Mouse (Mus musculus): ENCODE measurements at regions not wholly inside any gene's neighbourhood (a gene's known extent, or its start where the extent isn't known, plus 50 kb on each side); places are given as distances from the start of the nearest gene placed in this dataset.

DNA sequence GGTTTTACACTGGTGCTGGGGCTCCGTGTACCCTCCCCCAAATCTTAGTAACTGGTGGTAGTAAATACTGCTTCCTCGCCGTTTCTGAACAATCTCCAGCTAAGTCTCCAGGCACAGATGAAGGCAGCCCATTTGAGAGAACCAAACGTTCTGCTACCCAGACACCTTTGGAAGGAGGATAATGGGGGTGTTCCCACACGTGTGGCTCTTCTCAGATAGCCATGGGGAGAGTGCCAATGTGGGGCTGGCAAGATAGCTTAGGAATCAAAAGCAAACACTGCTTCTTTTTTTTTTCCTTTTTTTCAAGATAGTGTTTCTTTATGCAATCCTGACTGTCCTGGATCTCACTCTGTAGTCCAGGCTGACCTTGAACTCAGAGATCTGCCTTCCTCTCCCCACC, 90.8 kb upstream of the Mrps10 start:
- no peak overlapping the region for H3K4me3 ChIP-seq (ENCODE audit: insufficient read depth, low read depth, low read length)
- no peak overlapping the region for H3K9ac ChIP-seq (ENCODE audit: low read depth, low read length)
- H3K4me1 ChIP-seq (ENCODE audit: control insufficient read depth, insufficient read depth, low read length) = 0 out of 2 replicates have a peak, but pooled peaks cover 2% of the 10 kb centered on the region
- no peak for DNase-seq (ENCODE audit: extremely low read depth, low read depth, low spot score)
- no peaks in the 10 kb centered on the region for H3K79me2 ChIP-seq (ENCODE audit: control insufficient read depth, insufficient read depth, low read length)
- WGBS = 77% methylated on average over 5 of the region's 5 CpGs
- TF ChIP-seq POLR2A (IDR thresholded peaks at IDR 0.05; ENCODE audit: extremely low read depth, insufficient read depth, low read length) = no peak
- TF ChIP-seq CTCF (IDR thresholded peaks at IDR 0.05; ENCODE audit: low read depth, low read length) = no peak
- H3K36me3 ChIP-seq (ENCODE audit: control insufficient read depth, insufficient read depth, low read length) = no peaks in the 10 kb centered on the region
- no peak overlapping the region for H3K27ac ChIP-seq (replicated peaks; ENCODE audit: insufficient read depth, low read depth, low read length)
- no peaks in the 10 kb centered on the region for H3K27me3 ChIP-seq (ENCODE audit: control insufficient read depth, insufficient read depth, low read length)

DNA sequence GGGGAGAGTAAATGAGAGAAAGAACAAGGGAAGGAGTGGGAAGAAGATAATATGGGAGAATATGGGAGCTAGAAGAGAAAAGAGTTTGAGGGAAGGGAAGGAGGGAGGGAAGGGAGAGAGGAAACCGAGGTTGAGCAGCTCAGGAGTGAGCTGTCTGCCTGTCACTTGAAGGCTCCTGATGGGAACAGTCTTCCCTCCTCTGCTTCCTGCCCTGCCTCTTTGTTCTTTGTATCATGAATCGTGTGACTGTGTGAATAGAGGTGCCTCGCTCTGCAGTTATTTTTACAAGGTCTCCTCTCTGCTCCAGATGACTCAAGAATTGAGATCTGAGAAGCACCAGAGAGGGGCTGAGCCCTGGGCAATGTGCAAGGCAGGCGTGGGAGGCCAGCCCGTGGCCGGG, 92.0 kb upstream of the Mrps10 start:
- Histone ChIP-seq H3K4me1 (ENCODE audit: control insufficient read depth, insufficient read depth, low read length) (0 out of 2 replicates have a peak, but pooled peaks cover 2% of the 10 kb centered on the region), H3K79me2 (ENCODE audit: control insufficient read depth, insufficient read depth, low read length) (no peaks in the 10 kb centered on the region), H3K27ac (replicated peaks; ENCODE audit: insufficient read depth, low read depth, low read length) (no peak overlapping the region), H3K36me3 (ENCODE audit: control insufficient read depth, insufficient read depth, low read length) (no peaks in the 10 kb centered on the region), H3K4me3 (ENCODE audit: insufficient read depth, low read depth, low read length) (no peak overlapping the region), H3K27me3 (ENCODE audit: control insufficient read depth, insufficient read depth, low read length) (no peaks in the 10 kb centered on the region), H3K9ac (ENCODE audit: low read depth, low read length) (no peak overlapping the region)
- no peak for TF ChIP-seq POLR2A (IDR thresholded peaks at IDR 0.05; ENCODE audit: extremely low read depth, insufficient read depth, low read length)
- TF ChIP-seq CTCF (IDR thresholded peaks at IDR 0.05; ENCODE audit: low read depth, low read length) = no peak
- WGBS = 89% methylated on average over 6 of the region's 6 CpGs
- DNase-seq (ENCODE audit: extremely low read depth, low read depth, low spot score) = no peak

DNA sequence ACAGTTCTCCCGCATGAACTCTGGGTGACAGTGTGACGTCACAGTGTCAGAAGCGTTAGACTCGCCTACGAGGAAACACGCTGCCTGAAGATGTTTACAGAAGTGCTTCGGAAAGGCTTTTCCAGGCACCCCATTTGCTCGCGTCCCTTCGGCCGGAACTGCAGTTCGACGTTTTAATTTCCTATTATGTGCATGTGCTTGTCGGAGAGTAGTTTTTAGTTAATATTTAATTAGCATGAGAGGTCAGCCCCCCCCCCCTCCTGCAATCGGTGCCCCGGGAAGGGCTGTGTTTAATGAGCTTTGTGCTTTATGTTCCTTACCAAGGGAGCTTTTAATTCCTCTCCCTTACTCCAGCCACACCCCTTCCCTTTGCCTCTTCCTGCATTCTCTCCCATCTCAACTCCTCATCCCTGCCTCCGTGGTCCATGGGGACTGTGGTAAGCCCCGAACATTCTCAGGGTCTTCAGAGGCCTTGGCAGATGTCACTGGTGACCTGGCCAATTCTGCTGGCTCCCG, 92.8 kb upstream of the Mrps10 start:
- WGBS = 56% methylated on average over 19 of the region's 19 CpGs
- H3K27me3 ChIP-seq (ENCODE audit: control insufficient read depth, insufficient read depth, low read length) = no peaks in the 10 kb centered on the region
- no peak for TF ChIP-seq CTCF (IDR thresholded peaks at IDR 0.05; ENCODE audit: low read depth, low read length)
- TF ChIP-seq POLR2A (IDR thresholded peaks at IDR 0.05; ENCODE audit: extremely low read depth, insufficient read depth, low read length) = no peak
- H3K79me2 ChIP-seq (ENCODE audit: control insufficient read depth, insufficient read depth, low read length) = no peaks in the 10 kb centered on the region
- no peaks in the 10 kb centered on the region for H3K36me3 ChIP-seq (ENCODE audit: control insufficient read depth, insufficient read depth, low read length)
- no peak overlapping the region for H3K4me3 ChIP-seq (ENCODE audit: insufficient read depth, low read depth, low read length)
- no peak overlapping the region for H3K9ac ChIP-seq (ENCODE audit: low read depth, low read length)
- peak; percentile 43 for DNase-seq (ENCODE audit: extremely low read depth, low read depth, low spot score)
- H3K27ac ChIP-seq (replicated peaks; ENCODE audit: insufficient read depth, low read depth, low read length) = no peak overlapping the region
- 0 out of 2 replicates have a peak, but pooled peaks cover 2% of the 10 kb centered on the region for H3K4me1 ChIP-seq (ENCODE audit: control insufficient read depth, insufficient read depth, low read length)

DNA sequence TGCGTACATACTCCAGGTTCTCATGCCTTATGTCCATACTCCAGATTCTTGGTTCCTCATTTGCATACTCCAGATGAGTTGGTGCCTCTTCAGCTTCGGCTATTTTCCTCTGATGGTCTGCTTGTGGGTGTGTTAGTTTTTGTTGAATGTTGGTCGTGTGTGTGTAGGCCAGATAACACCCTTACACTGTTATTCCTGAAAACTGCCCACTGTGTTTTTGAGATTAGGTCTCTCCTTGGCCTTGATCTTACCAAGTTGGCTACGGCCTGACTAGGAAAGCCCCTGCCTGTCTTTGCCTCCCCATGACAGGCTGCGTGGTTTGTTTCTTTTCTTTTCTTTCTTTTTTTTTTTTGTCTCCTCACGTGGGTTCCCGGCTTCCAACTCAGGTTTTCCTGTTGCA, 95.4 kb upstream of the Mrps10 start:
- 90% methylated on average over 7 of the region's 7 CpGs for WGBS
- Histone ChIP-seq H3K79me2 (ENCODE audit: control insufficient read depth, insufficient read depth, low read length) (no peaks in the 10 kb centered on the region), H3K27me3 (ENCODE audit: control insufficient read depth, insufficient read depth, low read length) (no peaks in the 10 kb centered on the region), H3K27ac (replicated peaks; ENCODE audit: insufficient read depth, low read depth, low read length) (no peak overlapping the region), H3K4me1 (ENCODE audit: control insufficient read depth, insufficient read depth, low read length) (0 out of 2 replicates have a peak, but pooled peaks cover 2% of the 10 kb centered on the region), H3K9ac (ENCODE audit: low read depth, low read length) (no peak overlapping the region), H3K36me3 (ENCODE audit: control insufficient read depth, insufficient read depth, low read length) (no peaks in the 10 kb centered on the region), H3K4me3 (ENCODE audit: insufficient read depth, low read depth, low read length) (no peak overlapping the region)
- TF ChIP-seq POLR2A (IDR thresholded peaks at IDR 0.05; ENCODE audit: extremely low read depth, insufficient read depth, low read length) = no peak
- TF ChIP-seq CTCF (IDR thresholded peaks at IDR 0.05; ENCODE audit: low read depth, low read length) = no peak
- DNase-seq (ENCODE audit: extremely low read depth, low read depth, low spot score) = no peak

DNA sequence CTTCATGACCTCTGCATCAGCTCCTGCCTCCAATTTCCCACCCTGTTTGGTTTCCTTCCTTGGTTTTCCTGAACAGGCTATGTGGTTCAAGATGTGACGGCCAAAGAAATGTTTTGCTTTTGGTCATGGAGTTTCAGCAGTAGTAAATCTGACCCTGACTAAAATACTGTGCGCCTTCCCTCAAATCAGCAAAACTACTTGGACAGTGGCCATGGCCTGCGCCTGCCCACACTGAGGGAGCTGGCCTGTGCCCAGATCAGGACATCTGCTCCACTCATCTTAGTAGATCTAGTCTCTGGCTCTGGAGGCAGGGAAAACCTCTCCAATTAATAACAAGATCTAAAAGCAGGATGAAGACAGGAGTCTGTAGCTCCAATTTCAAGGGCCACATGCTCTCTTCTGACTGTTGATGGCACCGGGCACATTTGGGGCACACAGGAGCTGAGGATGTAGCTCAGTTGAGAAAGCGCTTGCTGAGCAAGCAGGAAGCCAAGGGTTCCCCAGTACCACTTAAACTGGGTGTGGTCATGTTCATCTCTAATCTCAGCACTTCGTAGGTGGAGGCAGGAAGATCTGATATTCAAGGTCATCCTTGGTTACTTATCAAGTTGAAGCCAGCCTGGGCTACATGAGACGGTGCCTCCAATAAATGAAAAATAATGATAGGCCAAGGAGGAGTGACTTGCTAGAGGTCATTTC, 96.6 kb upstream of the Mrps10 start:
- 57% methylated on average over 7 of the region's 7 CpGs for WGBS
- TF ChIP-seq POLR2A (IDR thresholded peaks at IDR 0.05; ENCODE audit: extremely low read depth, insufficient read depth, low read length) (no peak), CTCF (IDR thresholded peaks at IDR 0.05; ENCODE audit: low read depth, low read length) (no peak)
- Histone ChIP-seq H3K4me3 (ENCODE audit: insufficient read depth, low read depth, low read length) (no peak overlapping the region), H3K36me3 (ENCODE audit: control insufficient read depth, insufficient read depth, low read length) (no peaks in the 10 kb centered on the region), H3K27ac (replicated peaks; ENCODE audit: insufficient read depth, low read depth, low read length) (no peak overlapping the region), H3K9ac (ENCODE audit: low read depth, low read length) (no peak overlapping the region), H3K4me1 (ENCODE audit: control insufficient read depth, insufficient read depth, low read length) (0 out of 2 replicates have a peak, but pooled peaks cover 2% of the 10 kb centered on the region), H3K27me3 (ENCODE audit: control insufficient read depth, insufficient read depth, low read length) (no peaks in the 10 kb centered on the region), H3K79me2 (ENCODE audit: control insufficient read depth, insufficient read depth, low read length) (no peaks in the 10 kb centered on the region)
- peak; percentile 18 for DNase-seq (ENCODE audit: extremely low read depth, low read depth, low spot score)

All from liver, adult 2 months (tissue).